Mouse (Mus musculus): ENCODE results near the gene Metrnl.

GRCm38 (mm10) chr11:121738616-121739015 lies 37.3 kb downstream of the Metrnl start:
- TF ChIP-seq CTCF (conservative IDR thresholded peaks at IDR 0.05 in 1 of 2, IDR thresholded peaks at IDR 0.05 in 1 of 2; ENCODE audit: low read depth in 2 of 2, low read length in 2 of 2) (no peak), EP300 (IDR thresholded peaks at IDR 0.05; ENCODE audit: low read length) (no peak)
